Comparison of ENCODE assay signal across 8 mouse cellular contexts in the genomic region with DNA sequence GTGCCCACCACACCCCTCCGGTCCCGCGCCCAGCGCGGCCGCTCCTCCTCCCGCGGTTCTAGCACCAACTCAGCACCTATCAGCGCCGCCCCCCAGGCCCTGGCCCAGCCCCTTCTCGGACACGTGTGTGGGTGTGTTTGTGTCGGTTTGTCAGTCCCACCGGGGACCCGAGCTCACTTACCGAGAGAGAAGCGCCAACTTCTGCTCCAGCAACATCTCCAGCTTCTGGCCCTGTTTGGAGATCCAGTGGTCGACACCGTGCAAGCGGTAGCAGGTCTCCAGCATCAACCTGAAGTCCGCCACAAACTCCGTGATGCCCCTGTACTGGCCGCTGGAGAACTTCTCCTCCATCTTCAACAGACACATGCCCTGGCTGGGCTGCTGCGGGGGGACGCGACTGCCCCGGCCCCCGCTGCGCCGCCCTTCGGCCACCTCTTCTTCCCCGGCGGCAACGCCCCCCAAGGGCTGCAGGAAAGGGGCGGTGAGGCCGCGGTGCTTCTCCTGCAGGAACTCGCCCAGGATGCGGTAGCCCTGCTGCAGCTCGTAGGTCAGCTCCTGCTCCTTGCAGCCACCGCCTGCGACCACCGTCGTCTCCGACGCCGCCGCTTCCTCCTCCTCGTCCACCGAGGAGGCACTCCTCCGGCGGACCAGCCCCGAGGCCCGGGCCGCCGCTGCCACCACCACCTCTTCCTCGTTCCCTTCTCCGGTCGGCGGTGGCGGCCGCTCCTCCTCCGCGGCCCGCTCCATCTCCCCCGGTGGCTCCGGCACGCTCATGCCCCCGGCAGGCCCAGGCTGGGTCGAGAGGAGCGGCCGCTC. TPM values are rescaled to one million over a fixed set of nuclear protein-coding genes. Genes with fewer than 3 reads are reported as not detected.
DNase-seq lines count a peak whose midpoint lies in the region; ATAC-seq lines count a peak whose summit lies in the region.

No protein-coding gene starts in this region.

- H3K4me2 ChIP-seq in forebrain, embryonic 15.5 days (replicated peaks), result peak overlapping the region; percentile 90

- intact Hi-C loops in heart, postnatal 25 days (cut with DNase I), result loop anchor here (10.0 kb wide), 1 partner anchor 281 kb away; the partner anchor contains the start of gene Ric1

- H3K4me1 ChIP-seq in forebrain, embryonic 15.5 days, result peaks cover 47% of the 10 kb centered on the region

- peak overlapping the region; percentile 99 for H3K27ac ChIP-seq in forebrain, embryonic 15.5 days (replicated peaks)

- DNase-seq in MN1 (ENCODE audit: low spot score), result peak; percentile 71
- DNase-seq in cerebellum, adult 11-12 months, result peak; percentile 71
- DNase-seq in heart, postnatal 25 days (ENCODE audit: low spot score), result peak; percentile 53
- DNase-seq in layer of hippocampus, adult 9-11 months, result peak; percentile 44
- DNase-seq in lung, postnatal 10 days, result peak; percentile 77
- peak; percentile 43 for DNase-seq in ovary, postnatal 14 days (ENCODE audit: low spot score)
- DNase-seq in thymus, postnatal 14 days, result peak; percentile 67

- peak; percentile 42 for ATAC-seq in forebrain, embryonic 15.5 days (replicated peaks)

- H3K9me3 ChIP-seq in forebrain, embryonic 15.5 days, result no peaks in the 10 kb centered on the region

- no peaks in the 10 kb centered on the region for H3K27me3 ChIP-seq in forebrain, embryonic 15.5 days

- WGBS in forebrain, embryonic 15.5 days, result under 1% methylated on average over 71 of the region's 72 CpGs

- H3K4me3 ChIP-seq in forebrain, embryonic 15.5 days, result peak overlapping the region; percentile 60

- peaks cover 15% of the 10 kb centered on the region for H3K36me3 ChIP-seq in forebrain, embryonic 15.5 days

- H3K9ac ChIP-seq in forebrain, embryonic 15.5 days (replicated peaks), result peak overlapping the region; percentile 87

RNA-seq across cellular contexts. Expression of gene 9930021J03Rik, which starts 0.5 kb away (rescaled TPM):
- polyA plus RNA-seq in forebrain, embryonic 15.5 days (2015; fragmentation: Nextera tagmentation; extraction: Ambion mirVana), result 7.6 and 8.1 TPM in 2 replicates
- total RNA-seq in heart, postnatal 25 days (2021), result 10 to 100 TPM; 10.1 to 14.7 TPM

RNA-seq across cellular contexts. Expression of gene Ranbp6, which starts 7.5 kb away (rescaled TPM):
- 35.8 and 39.6 TPM in 2 replicates for polyA plus RNA-seq in forebrain, embryonic 15.5 days (2015; fragmentation: Nextera tagmentation; extraction: Ambion mirVana)
- total RNA-seq in heart, postnatal 25 days (2021), result 10 to 100 TPM; 11.8 to 15.0 TPM

Comparison
In these comparisons a context has a peak if more than half of its experiments do, and no peak if none do; other contexts are left out.
1. Peak in every context shown above with its lines: DNase-seq, ATAC-seq, H3K4me3 ChIP-seq and H3K27ac ChIP-seq.